Mouse (Mus musculus) hindlimb bud, embryonic 11.5 days (tissue): ENCODE measurements around the gene Urb1.

ENCODE experiments used
- DNase-seq: peaks from one replicate; pipeline ENCODE4 v3.0.0-alpha.2; 2012; ENCODE audit warnings: low read depth, low spot score; ENCODE audit errors: extremely low spot score

The Urb1 gene

DNA sequence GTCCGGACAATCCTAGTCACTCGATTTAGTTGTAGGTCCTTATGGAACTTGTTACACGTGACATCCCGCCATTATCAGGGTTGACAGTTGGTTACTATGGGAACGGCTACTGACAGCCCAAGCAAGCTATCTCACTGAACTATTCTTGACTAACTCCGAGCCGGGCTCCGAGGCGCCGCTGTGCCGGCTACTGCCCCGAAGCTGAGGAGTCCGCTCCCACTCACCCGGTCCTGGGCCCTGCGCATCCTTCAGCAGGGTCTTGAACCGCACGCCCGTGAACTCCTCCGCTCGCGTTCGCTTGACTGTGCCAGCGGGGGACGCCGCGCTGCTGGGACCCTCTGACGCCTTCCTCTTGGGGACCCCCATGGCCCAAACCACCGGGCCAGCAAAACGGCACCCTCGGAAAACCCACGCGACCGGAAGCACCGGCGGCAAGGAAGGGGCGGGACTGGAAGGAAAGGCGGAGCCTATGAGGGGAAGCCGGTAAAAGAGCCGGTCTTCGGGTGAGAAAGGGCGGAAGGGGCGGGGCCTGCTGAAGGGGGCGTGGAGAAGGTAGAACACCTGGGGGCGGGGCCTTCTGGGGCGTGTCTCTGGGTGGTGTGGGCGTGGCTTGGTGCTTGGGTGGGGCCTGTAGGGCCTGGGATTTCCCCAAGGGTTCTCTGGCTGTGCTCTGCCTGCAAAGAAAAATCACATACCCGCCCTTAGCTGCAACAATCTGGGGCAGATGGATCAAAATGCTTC lies at the start of gene Urb1:
Gene Urb1 (minus strand): TSS at position 439 of the 741 bp plus-strand sequence.
- peak; percentile 68 for DNase-seq

DNA sequence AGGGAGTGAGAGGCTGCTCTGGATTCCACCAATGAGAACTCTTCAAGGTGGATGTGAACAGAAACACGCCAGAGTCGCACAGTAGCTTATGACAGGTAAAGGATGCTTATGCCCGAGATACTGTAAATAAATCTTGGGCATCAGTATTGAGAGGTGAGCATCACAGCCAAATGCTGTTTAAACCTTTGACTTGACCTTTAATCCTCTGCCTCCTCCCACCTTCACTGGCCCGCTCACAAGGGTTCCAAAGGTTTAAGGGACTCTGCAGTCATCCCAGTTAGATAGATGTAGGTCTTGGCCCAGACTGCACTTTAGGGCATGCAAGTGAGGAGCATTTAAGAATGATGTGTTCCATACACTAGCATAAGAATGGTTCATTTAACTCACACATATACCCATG lies 48.0 kb upstream of the Urb1 start:
- DNase-seq: no peak

DNA sequence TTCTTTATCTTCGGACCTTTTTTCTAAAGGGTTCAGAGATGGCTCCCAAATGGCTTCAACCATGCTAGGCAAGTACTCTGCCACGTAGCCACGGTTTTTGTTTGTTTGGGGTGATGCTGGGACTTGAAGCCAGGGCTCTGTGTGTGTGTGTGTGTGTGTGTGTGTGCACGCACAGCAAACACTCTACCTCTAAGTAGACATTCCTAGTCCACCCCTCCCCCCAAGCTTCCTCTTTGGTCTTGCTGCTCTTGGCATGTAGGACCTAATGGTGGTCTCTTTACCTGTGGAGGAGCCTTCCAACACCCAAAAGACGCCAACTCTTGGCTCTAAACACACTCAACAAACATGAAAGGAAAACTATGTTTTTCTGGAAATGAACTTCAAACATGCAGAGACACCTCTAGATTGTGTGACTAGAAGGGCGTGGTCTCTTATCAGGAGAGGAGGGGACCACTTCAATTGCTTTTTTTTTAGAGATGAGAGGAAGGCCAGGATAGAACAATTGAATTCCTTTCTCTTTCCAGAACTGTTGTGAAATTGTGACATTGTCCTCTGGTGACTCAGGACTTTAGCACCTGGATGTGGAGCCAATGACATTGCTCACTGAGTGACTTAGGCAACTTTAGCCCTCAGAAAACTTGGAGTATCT lies 46.5 kb upstream of the Urb1 start:
- no peak for DNase-seq

DNA sequence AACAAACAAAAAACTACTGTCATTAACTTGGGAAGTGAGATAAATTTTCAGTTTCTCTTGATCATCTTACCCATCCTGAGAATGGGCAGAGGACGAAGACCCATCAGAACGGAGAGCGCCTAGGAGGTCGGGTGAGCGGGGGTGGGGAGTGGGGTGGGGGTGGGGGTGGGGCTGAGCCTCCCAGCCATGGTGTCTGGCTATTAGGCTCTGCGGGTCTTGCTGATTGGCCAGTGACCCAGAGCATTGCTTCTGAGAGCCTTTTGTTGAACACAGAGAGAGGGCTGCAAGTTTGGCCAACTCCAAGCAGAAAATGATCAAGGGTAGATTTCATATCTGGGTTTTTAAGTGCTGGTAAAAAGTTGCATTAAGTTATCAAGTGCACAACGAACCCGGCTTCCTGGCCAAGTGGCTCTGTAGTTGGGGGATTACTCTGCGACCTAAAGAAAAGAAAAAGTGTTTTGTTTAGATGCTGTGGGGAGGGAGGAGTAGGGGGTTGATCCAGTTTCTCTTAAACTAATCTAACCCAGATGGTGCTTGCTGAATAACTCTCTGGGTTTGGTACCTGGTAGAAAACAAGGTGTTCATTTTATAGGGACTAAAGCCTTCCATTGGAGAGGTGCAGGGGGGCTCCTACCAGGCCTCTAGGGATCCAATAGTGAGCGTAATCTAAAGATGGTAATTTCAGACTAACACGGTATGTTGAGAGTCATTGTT lies 41.6 kb upstream of the Urb1 start:
- no peak for DNase-seq

DNA sequence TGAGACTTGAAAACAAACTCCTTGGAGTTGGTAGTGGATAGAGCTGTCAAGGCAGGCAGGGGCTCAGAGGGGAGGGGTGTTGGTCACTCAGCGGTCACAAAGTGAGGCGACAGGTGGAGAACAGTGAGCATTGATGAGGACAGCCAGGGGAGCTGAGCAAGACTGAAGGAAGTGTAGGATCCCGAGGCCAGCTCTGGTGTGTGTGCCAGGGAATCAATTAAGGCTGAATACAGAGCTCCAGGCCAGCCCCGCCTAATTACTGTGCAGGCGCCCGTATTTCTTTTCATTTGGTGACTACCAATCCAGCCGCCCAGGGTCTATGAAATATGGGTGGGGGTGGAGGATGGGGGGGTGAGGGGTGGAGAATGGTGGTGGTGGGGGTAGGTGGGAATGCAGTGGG lies 40.7 kb upstream of the Urb1 start:
- no peak for DNase-seq

DNA sequence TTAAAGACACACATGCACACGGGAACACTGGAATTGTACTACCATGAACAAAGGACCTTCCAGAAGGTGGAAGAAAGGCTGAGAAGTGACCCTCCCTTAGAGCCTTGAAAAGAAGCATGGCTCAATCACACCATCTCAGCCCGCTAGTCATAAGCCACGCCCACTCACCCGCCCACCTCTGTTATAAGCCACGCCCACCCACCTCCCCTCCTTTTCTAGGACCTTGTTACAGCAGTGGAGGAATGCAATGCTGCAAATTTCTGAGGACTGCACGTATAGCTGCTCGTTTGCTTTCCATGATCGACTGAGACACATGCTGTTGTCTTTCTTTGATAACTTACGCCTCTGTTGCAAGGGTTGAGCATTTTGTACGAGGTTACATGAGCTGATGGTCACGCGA lies 39.0 kb upstream of the Urb1 start:
- no peak for DNase-seq

DNA sequence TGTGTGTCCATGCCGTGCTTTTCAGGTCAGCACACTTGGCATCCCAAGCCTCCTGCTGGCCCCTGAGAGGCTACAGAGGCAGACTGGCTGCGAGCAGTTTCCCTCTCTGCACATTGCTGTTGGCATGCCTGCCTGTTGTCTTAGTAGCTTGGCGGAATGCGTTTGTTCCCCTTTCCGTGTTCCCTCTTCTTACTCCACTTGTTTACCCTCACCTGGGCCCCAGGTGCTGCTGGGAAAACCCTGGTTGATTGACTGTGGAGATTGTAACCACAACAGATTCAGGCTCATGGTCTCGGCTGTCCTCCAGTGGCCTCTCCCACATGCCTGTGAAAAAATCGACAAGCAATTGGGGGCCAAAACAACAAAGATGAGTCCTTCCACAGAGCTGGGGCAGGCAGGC lies 38.5 kb upstream of the Urb1 start:
- DNase-seq: no peak

DNA sequence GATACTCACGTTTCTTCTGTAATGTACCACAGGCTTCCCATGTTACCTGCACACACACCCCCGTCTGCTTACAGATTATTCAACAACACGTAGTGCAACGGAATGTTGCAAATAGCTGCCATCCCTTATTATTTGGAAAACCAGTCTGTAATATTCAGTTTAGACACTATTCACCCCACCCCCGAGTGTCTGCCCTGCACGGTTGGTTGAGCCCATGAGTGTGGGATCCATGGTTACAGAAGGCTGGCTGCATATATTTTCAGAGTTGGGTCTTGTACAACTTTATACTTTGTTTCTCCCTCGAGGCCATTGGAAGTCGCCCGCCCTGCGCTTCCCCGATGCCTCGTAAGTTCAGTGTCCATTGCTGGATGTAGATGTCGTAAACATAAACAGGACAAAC lies 35.4 kb upstream of the Urb1 start:
- DNase-seq: no peak

DNA sequence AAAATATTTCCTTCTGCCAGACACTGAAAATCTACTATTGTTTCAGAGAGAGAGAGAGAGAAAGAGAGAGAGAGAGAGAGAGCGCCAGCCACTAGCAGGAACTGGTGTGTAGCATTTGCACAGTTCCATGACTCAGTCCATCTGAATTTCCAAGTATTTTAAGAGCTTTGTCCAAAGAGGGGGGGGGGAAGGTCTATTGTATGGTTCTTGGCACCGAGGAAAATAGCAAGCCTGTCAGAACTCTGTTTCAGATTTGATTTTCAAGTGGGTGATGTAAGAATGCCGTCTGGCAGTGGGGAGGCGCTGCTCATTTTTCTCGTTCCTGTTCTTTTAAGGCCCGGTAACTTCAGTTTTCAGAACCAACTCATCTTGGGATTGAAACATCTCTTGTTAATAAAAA lies 34.8 kb upstream of the Urb1 start:
- DNase-seq: no peak

DNA sequence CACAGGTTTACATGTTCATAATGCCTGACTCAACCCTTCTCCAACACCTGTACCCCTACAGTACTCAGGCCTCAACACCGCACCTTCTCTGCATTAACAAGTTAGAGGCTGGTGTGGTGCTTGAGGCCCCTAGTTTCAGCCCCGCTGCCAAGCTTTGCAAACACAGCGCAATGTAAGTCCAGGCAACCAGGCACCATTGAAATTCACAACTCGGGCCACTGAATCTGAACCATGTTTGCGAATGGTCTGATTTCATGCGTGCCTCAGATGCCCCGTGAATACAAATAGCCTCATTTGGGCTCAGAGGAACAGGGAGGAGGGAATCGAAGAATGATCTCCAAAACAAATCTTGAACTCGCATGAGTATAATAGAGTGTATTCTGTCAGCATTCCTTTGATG lies 32.0 kb upstream of the Urb1 start:
- no peak for DNase-seq

DNA sequence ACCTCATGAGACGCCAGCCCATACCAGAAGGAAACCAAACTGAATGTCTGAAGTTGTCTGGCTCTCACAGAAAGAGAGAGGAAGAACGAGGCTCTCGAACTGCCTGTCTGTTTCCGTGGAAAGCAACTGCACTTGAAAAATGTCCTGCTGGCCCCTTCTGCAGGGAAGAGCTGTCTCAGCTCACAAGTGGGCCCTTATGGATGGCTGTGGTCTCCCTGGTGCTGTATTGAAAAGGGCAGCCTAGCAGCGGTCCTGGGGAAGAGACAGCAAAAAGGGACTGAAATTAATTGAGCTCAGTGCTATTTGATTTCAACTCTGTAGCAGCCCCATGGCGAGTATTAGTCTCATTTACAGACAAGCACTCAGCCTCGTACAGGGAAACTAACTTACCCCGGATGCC lies 27.2 kb upstream of the Urb1 start:
- no peak for DNase-seq

DNA sequence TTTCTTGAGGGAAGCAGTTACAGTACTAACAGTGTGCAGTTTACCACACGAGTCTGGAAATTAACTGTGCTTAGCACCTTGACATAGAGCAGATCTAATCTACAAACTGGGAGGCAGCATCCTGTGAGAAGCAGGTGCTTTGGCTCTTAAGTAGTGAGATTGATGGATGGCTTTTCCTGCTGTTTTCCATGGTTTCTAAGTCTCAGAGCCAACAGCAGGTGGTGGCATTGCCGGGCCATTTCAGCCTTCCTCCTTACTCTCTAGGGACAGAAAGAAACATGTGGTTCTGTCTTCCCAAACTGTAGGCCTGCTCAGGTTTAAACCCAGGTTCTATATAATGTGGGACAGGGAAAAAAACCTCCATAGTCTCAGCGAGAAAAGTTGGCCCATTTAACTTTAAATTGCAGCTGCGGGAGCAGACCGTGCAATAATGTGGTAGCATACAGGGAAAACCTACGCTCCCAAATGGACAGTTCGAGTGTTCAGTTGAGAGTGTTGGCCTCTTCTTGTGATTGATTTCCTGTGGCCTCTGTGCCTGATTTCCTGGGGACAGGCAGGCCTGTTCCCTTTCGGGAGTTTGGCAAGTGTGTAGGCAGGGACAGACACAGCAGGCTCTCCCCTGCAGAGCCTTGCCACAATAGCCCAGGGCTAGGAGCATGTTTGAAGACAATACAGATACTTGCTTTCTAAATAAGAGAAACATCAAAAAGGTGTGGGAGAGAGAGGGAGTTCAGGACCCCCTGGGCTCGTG lies 23.0 kb upstream of the Urb1 start:
- no peak for DNase-seq

DNA sequence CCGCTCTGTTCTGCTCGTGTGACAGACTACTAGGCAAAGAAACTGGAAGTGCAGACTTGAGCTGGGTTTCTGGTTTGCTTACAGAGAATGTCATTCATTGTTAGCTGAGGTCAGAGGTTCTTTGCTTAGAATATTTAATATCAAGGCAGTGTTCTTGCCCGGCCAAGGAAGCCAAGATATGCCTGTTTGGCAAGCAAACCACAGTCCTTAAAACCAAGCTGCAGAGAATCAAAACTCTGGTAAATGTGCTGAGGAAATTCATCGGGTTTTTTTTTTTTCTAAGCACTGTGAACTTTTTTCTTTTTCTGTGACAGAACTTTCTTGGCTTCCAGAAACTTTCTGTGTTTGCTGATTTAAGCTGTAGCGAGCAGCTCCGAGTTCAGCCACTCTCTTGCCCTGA lies 22.3 kb upstream of the Urb1 start:
- no peak for DNase-seq

DNA sequence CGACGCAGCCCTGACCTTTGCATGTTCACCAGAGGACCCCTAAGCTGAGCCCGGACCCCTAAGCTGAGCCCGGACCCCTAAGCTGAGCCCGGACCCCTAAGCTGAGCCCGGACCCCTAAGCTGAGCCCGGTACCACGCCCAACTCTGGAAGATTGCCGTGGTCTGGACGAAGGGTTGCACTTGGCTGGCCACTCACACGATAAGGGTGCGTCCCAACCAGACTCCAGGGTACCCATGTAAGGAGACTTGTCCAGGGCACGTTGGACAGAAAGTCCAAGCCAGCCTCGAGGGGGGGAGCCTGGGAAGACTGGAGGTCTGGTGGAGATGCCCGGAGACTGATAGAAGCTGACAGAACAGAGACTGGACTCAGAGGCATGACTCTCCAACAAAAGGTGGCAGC lies 21.5 kb upstream of the Urb1 start:
- DNase-seq: no peak

DNA sequence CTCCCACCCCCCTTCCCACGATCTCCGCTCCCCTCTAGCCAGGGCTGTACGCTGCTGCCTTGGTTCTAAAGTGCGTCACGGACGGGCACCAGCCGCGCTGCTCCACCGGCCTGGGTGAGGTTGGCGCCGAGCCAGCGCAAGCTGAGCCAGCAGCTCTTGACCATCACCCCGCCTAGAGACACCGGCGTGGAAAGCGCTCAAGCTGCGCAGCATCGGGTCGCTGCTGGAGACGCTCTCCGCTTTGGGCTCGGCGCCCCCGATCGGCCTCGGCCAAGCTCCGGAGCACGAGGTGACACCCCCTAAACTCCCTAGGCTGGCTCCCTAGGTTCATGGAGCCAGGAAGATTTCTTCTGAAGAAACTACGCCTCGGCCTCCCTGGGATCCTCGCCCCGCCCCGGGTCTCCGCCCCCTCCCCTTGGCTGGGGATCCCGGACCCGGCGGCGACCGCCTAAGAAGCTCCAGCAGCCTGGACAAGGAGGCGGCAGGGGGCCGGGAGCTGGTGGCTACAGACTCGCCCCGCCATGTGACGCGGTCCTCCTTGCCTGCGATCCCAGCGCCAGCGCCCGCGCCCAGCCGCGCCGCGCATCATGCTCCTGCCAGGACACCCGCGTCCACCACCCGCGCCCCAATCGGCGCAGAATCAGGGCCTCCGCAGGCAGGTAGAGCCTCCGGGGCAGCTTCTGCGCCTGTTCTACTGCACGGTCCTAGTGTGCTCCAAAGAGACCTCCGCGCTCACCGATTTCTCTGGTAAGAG lies 20.6 kb upstream of the Urb1 start:
- no peak for DNase-seq

DNA sequence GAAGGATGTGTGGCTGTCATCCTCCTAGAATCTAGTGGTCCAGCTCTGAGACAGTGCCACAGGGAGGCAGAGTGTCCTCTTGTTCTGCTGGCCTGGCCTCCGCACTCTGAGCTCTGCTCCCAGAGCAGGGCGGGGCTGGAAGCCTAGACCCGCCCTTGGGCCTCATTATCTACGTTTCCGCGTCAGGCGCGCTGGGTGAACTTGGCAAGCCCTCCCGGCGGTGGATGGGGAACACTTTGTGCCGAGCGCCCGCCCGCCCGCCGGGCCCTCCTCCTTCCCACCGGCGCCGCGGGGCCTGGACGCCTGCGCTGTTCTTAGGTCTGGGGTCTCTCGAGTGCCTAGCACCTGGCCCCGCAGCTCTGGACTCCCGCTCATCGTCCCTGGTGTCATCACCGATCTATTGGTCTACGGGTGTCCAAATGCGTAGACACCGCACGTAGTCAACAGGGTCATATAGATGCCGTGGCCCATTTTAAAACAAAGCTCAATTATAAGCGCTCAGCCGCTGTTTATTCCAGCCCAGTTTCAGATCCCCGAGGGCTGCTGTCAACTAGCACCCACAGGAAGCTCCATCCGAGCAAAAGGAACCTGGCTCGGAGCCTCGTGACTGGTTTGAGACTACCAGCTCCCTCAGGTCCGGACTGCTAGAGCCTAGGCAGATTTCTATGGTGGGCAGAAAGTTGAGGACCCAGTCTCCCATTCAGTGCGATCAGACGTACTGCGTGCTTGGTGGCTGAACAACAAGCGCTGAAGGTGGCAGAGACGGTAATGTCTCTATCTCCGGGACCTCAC lies 19.9 kb upstream of the Urb1 start:
- DNase-seq: no peak

DNA sequence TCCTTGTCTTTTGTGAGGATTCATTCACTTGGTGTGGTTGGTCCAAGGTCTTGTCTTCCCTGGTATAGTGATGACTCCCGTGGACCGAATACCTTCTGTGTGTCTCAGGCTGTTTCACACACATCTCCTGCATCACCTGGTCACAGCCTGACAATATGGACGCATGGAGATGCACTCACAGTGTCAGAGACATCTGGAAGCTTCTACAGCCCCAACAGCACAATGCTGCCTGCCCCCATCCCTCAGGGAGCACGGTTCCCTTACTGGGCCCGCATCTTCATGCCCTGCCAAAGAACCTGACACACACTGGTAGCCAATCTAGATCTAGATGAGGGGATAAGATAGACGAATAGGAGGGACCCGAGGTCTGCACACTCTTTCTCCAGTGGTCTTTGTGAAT lies 18.9 kb upstream of the Urb1 start:
- DNase-seq: no peak

DNA sequence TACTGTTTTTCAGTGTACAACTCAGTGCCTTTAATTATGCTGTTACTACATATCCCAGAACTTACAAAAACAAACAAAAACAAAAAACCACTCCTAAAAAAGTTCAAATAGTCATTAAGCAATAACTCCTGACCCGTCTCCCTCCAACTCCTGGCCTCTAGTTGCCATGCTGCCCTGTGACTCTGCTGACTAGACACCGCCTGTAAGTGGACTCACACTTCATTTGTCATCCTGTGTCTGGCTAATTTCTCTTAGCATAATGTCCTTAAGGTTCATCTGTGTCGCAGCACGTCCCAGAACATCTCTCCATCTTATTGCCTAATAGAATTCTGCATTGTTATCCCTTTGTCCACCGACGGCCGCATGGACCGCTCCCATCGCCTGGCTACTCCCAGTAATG lies 17.3 kb upstream of the Urb1 start:
- DNase-seq: no peak

DNA sequence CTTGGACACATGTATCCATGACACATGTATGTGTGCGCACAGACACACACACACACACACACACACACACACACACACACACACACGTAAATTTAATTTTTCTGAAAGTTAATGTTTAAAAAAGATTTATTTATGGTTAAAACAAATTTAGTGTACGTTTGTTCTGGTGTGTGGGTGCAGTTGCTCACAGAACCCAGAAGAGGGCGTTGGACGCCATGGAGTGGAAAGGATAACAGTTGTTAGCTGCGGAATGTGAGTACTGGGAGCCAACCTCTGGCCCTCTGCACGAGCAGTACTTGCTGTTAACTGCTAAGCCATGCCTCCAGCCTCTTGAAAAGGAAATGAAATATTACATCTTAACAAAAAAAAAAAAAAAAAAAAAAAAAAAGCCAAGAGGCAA lies 16.2 kb upstream of the Urb1 start, which contains the start of gene Eva1c:
Gene Eva1c (plus strand): TSS at position 263 of the 400 bp plus-strand sequence.
- DNase-seq: no peak

DNA sequence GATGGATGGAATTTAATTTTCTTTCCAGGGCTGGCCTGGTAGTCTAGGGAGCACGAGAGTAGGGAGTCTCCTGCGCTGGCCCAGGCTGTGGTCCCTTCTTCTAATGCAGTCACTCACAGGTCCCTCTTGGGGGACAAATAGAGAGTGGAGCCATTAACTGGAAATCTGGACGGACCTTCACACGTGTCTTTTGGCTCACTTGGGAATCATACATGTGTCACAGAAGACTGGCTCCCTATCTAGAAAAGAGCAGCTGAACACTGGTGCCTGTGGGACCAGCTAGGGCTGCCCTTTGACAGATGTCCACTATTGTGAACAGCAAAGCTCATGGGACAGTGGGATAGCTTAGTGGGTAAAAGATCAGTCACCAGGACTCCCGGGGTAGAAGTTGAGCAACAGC lies 15.8 kb upstream of the Urb1 start:
- no peak for DNase-seq
